Mouse (Mus musculus) CH12.LX (cell line): Measurements from ENCODE around the gene Slc2a3. TPM values are rescaled to one million over a fixed set of nuclear protein-coding genes. Genes with fewer than 3 reads are reported as not detected.

Source experiments
- DNase-seq: peaks from one replicate; pipeline ENCODE4 v3.0.0-alpha.2; 2013; ENCODE audit errors: extremely low read depth
- H3K27ac ChIP-seq: 2 replicates; pipeline ENCODE4 v1.5.1; 2012; ENCODE audit warnings: low read depth, mild to moderate bottlenecking, control low read depth, moderate library complexity; ENCODE audit not compliant: insufficient read depth
- H3K27me3 ChIP-seq: replicated peaks from 2 replicates; pipeline ENCODE3; 2012; ENCODE audit warnings: inconsistent platforms
- H3K36me3 ChIP-seq, 2 experiments: replicated peaks in 1 of 2; 2 replicates each; pipeline versions ENCODE3 to v1.6.1; 2012; ENCODE audit warnings: inconsistent platforms in 1 of 2, low read length in 1 of 2, mild to moderate bottlenecking in 1 of 2, mixed read lengths in 1 of 2, moderate library complexity in 1 of 2; ENCODE audit not compliant: control insufficient read depth in 1 of 2, insufficient read depth in 1 of 2
- H3K4me1 ChIP-seq, 2 experiments: 2 replicates each; pipeline ENCODE4 v1.6.1; 2012; ENCODE audit warnings: inconsistent platforms in 1 of 2, moderate library complexity in 1 of 2; ENCODE audit not compliant: insufficient read depth in 2 of 2, control insufficient read depth in 1 of 2
- H3K4me2 ChIP-seq: 2 replicates; pipeline ENCODE4 v1.6.1; 2012; ENCODE audit warnings: low read depth, mild to moderate bottlenecking, control low read depth; ENCODE audit not compliant: poor library complexity, insufficient read depth, severe bottlenecking
- H3K4me3 ChIP-seq, 3 experiments: fragments of 150-350 bp in 1 of 3; sonication (generic) in 1 of 3; replicated peaks in 1 of 3; 2 replicates each; pipeline versions ENCODE3 to v1.5.1; 2011 to 2012; ENCODE audit warnings: low read depth in 2 of 3, low read length in 2 of 3, mild to moderate bottlenecking in 2 of 3, moderate library complexity in 2 of 3, control low read depth in 1 of 3, improper control_type of control experiment in 1 of 3, inconsistent platforms in 1 of 3, mixed read lengths in 1 of 3; ENCODE audit not compliant: poor library complexity in 1 of 3
- H3K79me2 ChIP-seq: replicated peaks from 2 replicates; pipeline ENCODE4 v1.6.1; 2012; ENCODE audit warnings: mild to moderate bottlenecking, moderate library complexity; ENCODE audit not compliant: control insufficient read depth, poor library complexity, insufficient read depth, severe bottlenecking; ENCODE audit errors: extremely low read depth
- H3K9ac ChIP-seq: 2 replicates; pipeline ENCODE4 v1.6.1; 2012; ENCODE audit warnings: low read depth, mild to moderate bottlenecking, control low read depth, moderate library complexity; ENCODE audit not compliant: insufficient read depth
- H3K9me3 ChIP-seq: replicated peaks from 2 replicates; pipeline ENCODE3; 2012; ENCODE audit warnings: low read length, inconsistent platforms, mixed read lengths
- CHD1 ChIP-seq: IDR thresholded peaks from 2 replicates; pipeline ENCODE4 v1.6.1; 2012; ENCODE audit warnings: low read depth, low read length, improper control_type of control experiment, inconsistent platforms
- CHD2 ChIP-seq: IDR thresholded peaks from 2 replicates; pipeline ENCODE4 v1.6.1; 2011; ENCODE audit warnings: low read length, improper control_type of control experiment
- E2F4 ChIP-seq: IDR thresholded peaks from 2 replicates; pipeline ENCODE4 v1.6.1; 2011; ENCODE audit warnings: low read depth, low read length, improper control_type of control experiment; ENCODE audit not compliant: insufficient replicate concordance
- ETS1 ChIP-seq: conservative IDR thresholded peaks from 2 replicates; pipeline ENCODE4 v1.6.1; 2012; ENCODE audit warnings: low read depth, mild to moderate bottlenecking, inconsistent platforms, low read length, improper control_type of control experiment, moderate library complexity
- JUND ChIP-seq: conservative IDR thresholded peaks from 2 replicates; pipeline ENCODE4 v1.6.1; 2011; ENCODE audit warnings: low read depth, low read length, improper control_type of control experiment
- KAT2A ChIP-seq: IDR thresholded peaks from 2 replicates; pipeline ENCODE4 v1.6.1; 2012; ENCODE audit warnings: low read length, improper control_type of control experiment, inconsistent platforms; ENCODE audit not compliant: insufficient replicate concordance
- MAX ChIP-seq: IDR thresholded peaks from 2 replicates; pipeline ENCODE4 v1.6.1; 2011; ENCODE audit warnings: low read length, improper control_type of control experiment
- MAZ ChIP-seq: IDR thresholded peaks from 2 replicates; pipeline ENCODE4 v1.6.1; 2012; ENCODE audit warnings: low read depth, mild to moderate bottlenecking, inconsistent platforms, low read length, improper control_type of control experiment, moderate library complexity
- MEF2A ChIP-seq: IDR thresholded peaks from 2 replicates; pipeline ENCODE4 v1.6.1; 2014; ENCODE audit warnings: low read depth, mild to moderate bottlenecking, inconsistent platforms, low read length, improper control_type of control experiment, borderline replicate concordance
- MXI1 ChIP-seq: IDR thresholded peaks from 2 replicates; pipeline ENCODE4 v1.6.1; 2011; ENCODE audit warnings: mild to moderate bottlenecking, low read depth, low read length, improper control_type of control experiment
- MYC ChIP-seq: IDR thresholded peaks from 2 replicates; pipeline ENCODE4 v1.6.1; 2011; ENCODE audit warnings: low read depth, mild to moderate bottlenecking, improper control_type of control experiment, low read length
- NELFE ChIP-seq: IDR thresholded peaks from 2 replicates; pipeline ENCODE4 v1.6.1; 2011; ENCODE audit warnings: low read depth, low read length, improper control_type of control experiment
- NRF1 ChIP-seq: IDR thresholded peaks from 2 replicates; pipeline ENCODE4 v1.6.1; 2014; ENCODE audit warnings: low read depth, mild to moderate bottlenecking, inconsistent platforms, low read length, improper control_type of control experiment, moderate library complexity
- POLR2A ChIP-seq: IDR thresholded peaks from 2 replicates; pipeline ENCODE4 v1.6.1; 2011; ENCODE audit warnings: low read depth, mild to moderate bottlenecking, improper control_type of control experiment, low read length
- RAD21 ChIP-seq: IDR thresholded peaks from 2 replicates; pipeline ENCODE4 v1.6.1; 2011; ENCODE audit warnings: low read depth, mild to moderate bottlenecking, low read length, improper control_type of control experiment, moderate library complexity
- RCOR1 ChIP-seq: conservative IDR thresholded peaks from 2 replicates; pipeline ENCODE4 v1.6.1; 2012; ENCODE audit warnings: low read depth, mild to moderate bottlenecking, inconsistent platforms, low read length, improper control_type of control experiment
- SMC3 ChIP-seq: IDR thresholded peaks from 2 replicates; pipeline ENCODE4 v1.6.1; 2011; ENCODE audit warnings: low read depth, low read length, improper control_type of control experiment
- TCF12 ChIP-seq: IDR thresholded peaks from 2 replicates; pipeline ENCODE4 v1.6.1; 2014; ENCODE audit warnings: low read depth, mild to moderate bottlenecking, inconsistent platforms, low read length, improper control_type of control experiment
- USF1 ChIP-seq: IDR thresholded peaks from 2 replicates; pipeline ENCODE4 v1.6.1; 2014; ENCODE audit warnings: low read depth, mild to moderate bottlenecking, inconsistent platforms, low read length, improper control_type of control experiment
- USF2 ChIP-seq: conservative IDR thresholded peaks from 2 replicates; pipeline ENCODE4 v1.6.1; 2011; ENCODE audit warnings: low read depth, low read length, improper control_type of control experiment
- ZNF384 ChIP-seq: IDR thresholded peaks from 2 replicates; pipeline ENCODE4 v1.6.1; 2012; ENCODE audit warnings: low read depth, low read length, improper control_type of control experiment, inconsistent platforms
- dilution Hi-C: fragments of 300-500 bp; cut with MboI; formaldehyde crosslinking; loops from 2 replicates; pipeline ENCODE4 v1.14.3; 2020; ENCODE audit warnings: low sequenced_read_pairs; ENCODE audit not compliant: extremely low pct_unique_long_range_greater_than_20kb, extremely low pct_ligation_motif_present
- in situ Hi-C: fragments of 300-500 bp; cut with MboI; formaldehyde crosslinking; loops from 3 replicates; pipeline ENCODE4 v1.14.3; 2019; ENCODE audit warnings: low sequenced_read_pairs, low pct_ligation_motif_present, low pct_unique_long_range_greater_than_20kb, mixed read lengths
- polyA plus RNA-seq: library from polyadenylated mRNA; unstranded; fragments of >175 nt; gene quantifications from 2 replicates; pipeline ENCODE4 v1.2.1, GENCODE M21; 2012; ENCODE audit warnings: low read depth; ENCODE audit not compliant: insufficient read length
- total RNA-seq, 2 experiments: library from RNA; depleted of rRNA; stranded (reverse); fragments of 300-350 nt in 1 of 2; fragments of >200 nt in 1 of 2; gene quantifications; 2 replicates each; pipeline ENCODE4 v1.2.3; 2012 to 2014

The Slc2a3 gene
- total and polyA plus RNA-seq, 3 experiments: 28.8 to 38.3 (median 29.7) TPM

DNA sequence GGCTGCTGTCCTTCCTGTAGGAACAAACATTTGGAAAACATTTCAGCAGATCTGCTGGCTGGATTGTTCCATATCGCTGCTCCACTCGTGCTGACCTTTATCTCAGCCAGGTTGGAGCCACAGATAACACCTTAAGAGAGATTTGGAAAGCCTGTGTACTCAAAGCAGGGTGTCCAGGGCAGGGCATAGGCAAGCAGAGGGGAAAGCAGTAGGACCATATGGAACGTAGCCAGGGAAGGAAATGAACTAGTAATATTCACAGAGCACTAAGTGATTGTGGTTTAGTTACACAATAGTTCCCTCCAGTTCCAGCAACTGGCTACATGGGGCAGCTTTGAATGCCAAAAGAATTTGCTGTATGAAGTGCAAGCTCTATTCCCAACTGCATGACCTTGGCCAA lies 19.3 kb downstream of the Slc2a3 start:
- DNase-seq: no peak
- in situ Hi-C loops: loop anchor here (25.0 kb wide), 1 partner anchor 120 kb away; no protein-coding TSS in a partner anchor
- Histone ChIP-seq H3K9ac (no peak overlapping the region), H3K4me2 (no peak overlapping the region), H3K27ac (no peak overlapping the region), H3K4me3 (no peak overlapping the region), H3K36me3 (peaks cover 4 to 51% of the 10 kb centered on the region in 2 experiments), H3K27me3 (no peaks in the 10 kb centered on the region), H3K4me1 (peaks cover 0 to 14% of the 10 kb centered on the region in 2 experiments; a peak in 2 of 4 replicates), H3K79me2 (no peaks in the 10 kb centered on the region), H3K9me3 (no peaks in the 10 kb centered on the region)
- TF ChIP-seq NRF1 (no peak), CHD1 (no peak), MEF2A (no peak), NELFE (no peak), MAX (no peak), SMC3 (no peak)
- dilution Hi-C loops: no loop called here

DNA sequence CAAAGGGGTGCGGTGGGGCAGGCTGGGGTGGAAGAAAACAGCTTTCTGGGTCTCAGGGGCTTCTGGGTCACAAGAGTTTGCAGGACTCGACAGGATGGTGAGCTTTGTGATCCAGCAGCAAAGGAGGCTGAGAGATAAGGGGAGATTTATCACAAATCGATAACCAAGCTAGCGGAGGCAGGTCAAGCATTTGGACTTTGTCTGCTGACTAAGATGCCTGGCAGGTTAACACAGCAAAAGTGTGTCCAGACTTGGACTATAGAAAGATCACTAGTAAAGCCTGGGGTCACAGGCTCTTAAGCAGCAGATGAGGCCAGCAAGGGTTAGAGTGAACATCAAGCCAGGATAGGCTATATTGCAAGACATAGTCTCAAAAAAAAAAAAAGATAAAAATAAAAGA lies 20.3 kb downstream of the Slc2a3 start:
- H3K79me2 ChIP-seq: no peaks in the 10 kb centered on the region
- no peak overlapping the region for H3K4me2 ChIP-seq
- peaks cover 4 to 56% of the 10 kb centered on the region in 2 experiments for H3K36me3 ChIP-seq
- no peaks in the 10 kb centered on the region for H3K27me3 ChIP-seq
- H3K4me3 ChIP-seq: no peak overlapping the region
- dilution Hi-C loops: no loop called here
- DNase-seq: no peak
- in situ Hi-C loops: loop anchor here (25.0 kb wide), 1 partner anchor 119 kb away; no protein-coding TSS in a partner anchor
- TF ChIP-seq USF1 (no peak), ETS1 (no peak), MYC (no peak), MXI1 (no peak), CHD1 (no peak), MAZ (no peak), JUND (no peak), NELFE (no peak), RCOR1 (no peak), POLR2A (no peak), TCF12 (no peak), RAD21 (no peak), E2F4 (no peak), USF2 (no peak), CHD2 (no peak), KAT2A (no peak), ZNF384 (no peak)
- no peaks in the 10 kb centered on the region for H3K9me3 ChIP-seq
- H3K27ac ChIP-seq: no peak overlapping the region
- peaks cover 0 to 14% of the 10 kb centered on the region in 2 experiments; a peak in 2 of 4 replicates for H3K4me1 ChIP-seq
- no peak overlapping the region for H3K9ac ChIP-seq
